Mouse (Mus musculus) cerebellum, postnatal 25 days (tissue): ENCODE results near the gene Prkcg.

Experiments used
- DNase-seq, 2 experiments: peaks; one replicate each; pipeline ENCODE4 v3.0.0; 2021; ENCODE audit warnings: mixed read lengths in 2 of 2

Gene Prkcg

DNA sequence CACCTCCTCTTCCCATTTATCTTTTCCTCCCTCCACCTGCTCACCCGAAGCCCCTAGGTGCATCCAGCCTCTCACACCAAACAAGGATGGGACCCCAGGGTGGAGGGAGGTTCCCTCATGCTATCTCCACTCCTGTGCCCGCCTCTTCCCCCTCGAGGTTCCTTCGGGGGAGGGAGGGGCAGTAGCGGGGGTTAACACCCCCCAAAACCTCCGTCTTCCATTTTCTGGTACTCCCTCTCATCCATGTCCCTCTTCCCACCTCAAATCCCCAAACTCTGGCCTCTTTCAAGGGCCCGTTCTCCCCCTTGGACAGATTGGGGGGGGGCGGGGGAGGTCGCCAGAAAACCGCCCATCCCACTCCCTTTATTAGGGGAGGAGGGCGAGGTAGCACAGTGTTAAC is 78.6 kb downstream of the Prkcg start:
- DNase-seq = no peak

DNA sequence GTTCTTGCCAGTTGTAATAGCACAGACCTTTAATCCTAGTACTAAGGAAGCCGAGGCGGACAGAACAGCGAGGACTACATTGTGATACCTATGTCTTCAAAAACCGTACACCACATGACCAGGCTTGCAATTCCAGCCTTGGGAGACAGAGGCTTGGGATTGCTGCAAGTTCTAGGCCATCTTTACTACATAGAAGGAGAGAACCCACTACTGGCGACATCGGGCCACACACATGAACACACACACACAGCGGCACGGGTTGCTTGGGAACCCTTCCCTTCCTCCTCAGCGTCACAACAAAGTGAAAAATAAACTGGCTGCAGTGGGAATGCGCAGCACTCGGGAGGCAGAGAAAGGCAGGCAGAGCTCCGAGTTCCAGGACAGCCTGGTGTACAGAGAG is 79.3 kb downstream of the Prkcg start:
- DNase-seq = no peak

DNA sequence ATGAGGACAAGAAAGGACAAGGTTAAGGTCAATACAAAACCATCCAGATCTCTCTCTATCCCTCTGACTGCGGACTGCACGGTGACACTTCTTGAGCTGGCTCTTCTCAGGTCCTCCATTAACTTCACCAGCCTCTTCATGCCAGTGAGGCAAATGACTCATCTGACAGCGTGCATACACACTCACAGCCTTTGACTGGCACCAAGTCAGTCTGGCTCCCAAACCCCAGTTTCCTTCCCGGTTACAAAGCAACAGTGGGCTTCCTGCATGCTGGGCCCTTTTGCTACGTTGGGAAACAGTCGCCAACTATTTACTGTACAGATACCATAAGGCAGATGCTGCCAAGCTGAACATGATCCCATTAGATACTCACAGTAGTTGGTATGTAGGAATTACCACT is 80.2 kb downstream of the Prkcg start:
- DNase-seq = no peak

DNA sequence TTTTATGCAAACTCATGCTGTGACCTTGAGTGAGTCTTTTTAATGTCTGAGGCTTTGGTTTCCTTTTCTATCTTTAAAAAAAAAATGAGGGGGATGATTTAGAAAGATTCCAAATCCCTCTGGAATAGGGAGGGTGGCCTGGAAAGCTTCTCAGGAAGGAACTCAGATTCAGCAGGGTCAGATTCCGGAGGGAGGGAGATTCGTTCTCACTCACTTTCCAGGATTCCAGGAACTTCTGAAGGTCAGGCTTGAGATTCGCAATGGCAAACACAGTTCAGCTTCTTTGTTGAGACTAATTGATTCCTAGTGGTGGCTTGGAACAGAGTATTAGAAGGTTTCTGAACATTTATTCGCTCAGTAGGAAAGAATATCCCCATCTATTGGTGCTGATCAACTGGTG is 81.4 kb downstream of the Prkcg start:
- DNase-seq = no peak

DNA sequence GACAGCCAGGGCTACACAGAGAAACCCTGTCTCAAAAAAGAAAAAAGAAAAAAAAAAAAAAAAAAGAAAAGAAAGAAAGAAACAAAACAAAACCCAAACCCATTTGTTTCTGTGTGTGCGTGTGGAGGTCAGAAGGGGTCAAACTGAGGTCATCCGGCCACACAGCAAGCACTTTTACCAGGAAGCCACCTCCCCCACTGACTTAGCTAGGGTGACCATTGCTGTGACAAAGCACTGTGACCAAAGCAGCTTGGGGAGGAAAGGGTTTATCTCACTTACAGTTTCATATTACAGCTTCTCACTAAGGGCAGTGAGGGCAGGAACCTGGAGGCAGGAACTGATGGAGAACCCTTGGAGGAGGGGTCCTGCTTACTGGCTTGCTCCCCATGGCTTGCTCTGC is 83.4 kb downstream of the Prkcg start:
- no peak for DNase-seq

DNA sequence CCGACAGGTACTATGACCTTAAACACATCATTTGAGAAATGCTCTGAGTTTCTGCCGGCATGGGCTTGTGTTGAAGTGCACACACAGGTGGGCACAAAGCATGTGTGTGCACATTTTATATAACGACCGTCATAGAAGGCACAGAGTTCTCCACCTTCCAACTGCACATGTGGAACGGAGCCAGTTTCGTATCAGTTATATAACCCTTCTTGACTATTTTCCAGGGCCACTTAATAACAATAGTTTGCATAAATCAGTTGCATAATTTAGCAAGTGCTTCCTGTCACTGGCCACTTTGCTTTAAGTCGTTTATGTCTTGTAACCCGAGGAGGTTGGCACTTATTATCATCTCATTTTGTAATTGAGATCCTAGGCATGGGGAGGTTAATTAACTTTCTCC is 84.8 kb downstream of the Prkcg start:
- no peak for DNase-seq

DNA sequence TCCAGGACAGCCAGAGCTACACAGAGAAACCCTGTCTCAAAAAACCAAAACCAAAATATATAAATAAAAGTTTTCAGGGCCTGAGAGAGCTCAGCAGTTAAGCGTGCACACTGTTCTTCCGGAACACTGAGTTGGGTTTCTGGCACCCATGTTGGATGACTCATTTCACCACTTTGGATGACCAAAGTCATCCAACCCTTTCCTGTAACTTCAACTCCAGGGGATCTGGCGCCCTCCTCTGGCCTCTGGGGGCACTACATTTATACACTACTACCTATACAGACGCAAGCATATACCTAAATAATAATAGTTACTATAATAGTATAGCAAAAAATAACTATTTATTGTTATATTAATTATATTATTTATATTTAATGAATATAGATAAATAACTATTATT is 87.9 kb downstream of the Prkcg start:
- peak; percentile 57 to 74 for DNase-seq
